Mouse (Mus musculus): ENCODE measurements around the gene Kif24. TPM values are rescaled to one million over a fixed set of nuclear protein-coding genes. Genes with fewer than 3 reads are reported as not detected.

Gene Kif24
- polyA plus RNA-seq, 1 experiment: 5.6 TPM

GRCm38 (mm10) chr4:41348584-41349198 is 116.0 kb downstream of the Kif24 start, which contains the start of gene Ubap1:
Gene Ubap1, plus strand, starts transcription at chr4:41348996.
- TF ChIP-seq CTCF (IDR thresholded peaks at IDR 0.05; ENCODE audit: borderline replicate concordance, control insufficient read depth, extremely low read depth, insufficient read depth, low read length, poor library complexity): peak; percentile 48; the same call in 1 of the 2 replicates
- TF ChIP-seq POLR2A (IDR thresholded peaks at IDR 0.05; ENCODE audit: control insufficient read depth, extremely low read depth, insufficient read depth, low read length, poor library complexity): peak; percentile 71; the same call in 1 of the 2 replicates
- Histone ChIP-seq H3K4me3 (ENCODE audit: control insufficient read depth, insufficient read depth, low read length) (peak within 1 kb of the TSS; percentile 68), H3K27me3 (ENCODE audit: control insufficient read depth, insufficient read depth, low read length) (no peaks in the 10 kb centered on the region), H3K4me1 (replicated peaks; ENCODE audit: control insufficient read depth, insufficient read depth, low read length) (no peaks in the 10 kb centered on the region), H3K27ac (ENCODE audit: control insufficient read depth, insufficient read depth, low read length) (no peak within 1 kb of the TSS), H3K36me3 (ENCODE audit: control insufficient read depth, insufficient read depth, low read length) (no peaks in the 10 kb centered on the region)
- DNase-seq: peak; percentile 88
- under 1% methylated on average over 31 of the region's 31 CpGs for WGBS

- Histone ChIP-seq H3K27me3 (ENCODE audit: control insufficient read depth, insufficient read depth, low read length) (no peaks in the 10 kb centered on the region), H3K4me3 (ENCODE audit: control insufficient read depth, insufficient read depth, low read length) (no peak overlapping the region), H3K27ac (ENCODE audit: control insufficient read depth, insufficient read depth, low read length) (no peak overlapping the region), H3K4me1 (replicated peaks; ENCODE audit: control insufficient read depth, insufficient read depth, low read length) (no peaks in the 10 kb centered on the region), H3K36me3 (ENCODE audit: control insufficient read depth, insufficient read depth, low read length) (no peaks in the 10 kb centered on the region)
- no peak for TF ChIP-seq POLR2A (IDR thresholded peaks at IDR 0.05; ENCODE audit: control insufficient read depth, extremely low read depth, insufficient read depth, low read length, poor library complexity)
- TF ChIP-seq CTCF (IDR thresholded peaks at IDR 0.05; ENCODE audit: borderline replicate concordance, control insufficient read depth, extremely low read depth, insufficient read depth, low read length, poor library complexity): no peak
- 13% methylated on average over 5 of the region's 5 CpGs for WGBS
- no peak for DNase-seq
These were observed 116.8 kb downstream of the Kif24 start for GRCm38 (mm10) chr4:41347839-41348238.

- 67% methylated on average over 2 of the region's 2 CpGs for WGBS
- TF ChIP-seq CTCF (IDR thresholded peaks at IDR 0.05; ENCODE audit: borderline replicate concordance, control insufficient read depth, extremely low read depth, insufficient read depth, low read length, poor library complexity) (no peak), POLR2A (IDR thresholded peaks at IDR 0.05; ENCODE audit: control insufficient read depth, extremely low read depth, insufficient read depth, low read length, poor library complexity) (no peak)
- Histone ChIP-seq H3K27me3 (ENCODE audit: control insufficient read depth, insufficient read depth, low read length) (no peaks in the 10 kb centered on the region), H3K27ac (ENCODE audit: control insufficient read depth, insufficient read depth, low read length) (no peak overlapping the region), H3K4me1 (replicated peaks; ENCODE audit: control insufficient read depth, insufficient read depth, low read length) (no peaks in the 10 kb centered on the region), H3K4me3 (ENCODE audit: control insufficient read depth, insufficient read depth, low read length) (no peak overlapping the region), H3K36me3 (ENCODE audit: control insufficient read depth, insufficient read depth, low read length) (no peaks in the 10 kb centered on the region)
- no peak for DNase-seq
These were observed 118.7 kb downstream of the Kif24 start for GRCm38 (mm10) chr4:41346011-41346410.

- 88% methylated on average over 11 of the region's 11 CpGs for WGBS
- no peak overlapping the region for H3K27ac ChIP-seq (ENCODE audit: control insufficient read depth, insufficient read depth, low read length)
- no peaks in the 10 kb centered on the region for H3K27me3 ChIP-seq (ENCODE audit: control insufficient read depth, insufficient read depth, low read length)
- H3K36me3 ChIP-seq (ENCODE audit: control insufficient read depth, insufficient read depth, low read length): no peaks in the 10 kb centered on the region
- TF ChIP-seq CTCF (IDR thresholded peaks at IDR 0.05; ENCODE audit: borderline replicate concordance, control insufficient read depth, extremely low read depth, insufficient read depth, low read length, poor library complexity): no peak
- TF ChIP-seq POLR2A (IDR thresholded peaks at IDR 0.05; ENCODE audit: control insufficient read depth, extremely low read depth, insufficient read depth, low read length, poor library complexity): no peak
- no peak overlapping the region for H3K4me3 ChIP-seq (ENCODE audit: control insufficient read depth, insufficient read depth, low read length)
- DNase-seq: no peak
- no peaks in the 10 kb centered on the region for H3K4me1 ChIP-seq (replicated peaks; ENCODE audit: control insufficient read depth, insufficient read depth, low read length)
These were observed 123.7 kb downstream of the Kif24 start for GRCm38 (mm10) chr4:41340912-41341550.

Other genes with a start within 250 kb of the Kif24 start
- gene Ubap2, start 189.7 kb downstream of the Kif24 start, polyA plus RNA-seq (2012; rRNA removed): 183 and 221 TPM in 2 replicates
- gene Dcaf12, start 150.0 kb downstream of the Kif24 start, polyA plus RNA-seq (2012; rRNA removed): 37.7 and 42.9 TPM in 2 replicates
- 23.1 and 29.2 TPM in 2 replicates for gene Ubap1, start 115.9 kb downstream of the Kif24 start, polyA plus RNA-seq (2012; rRNA removed)
- 6.1 and 6.6 TPM in 2 replicates for gene Nudt2, start 264 bp upstream of the Kif24 start, polyA plus RNA-seq (2012; rRNA removed)
- 2.1 and 2.6 TPM in 2 replicates for gene AI464131, start 38.2 kb upstream of the Kif24 start, polyA plus RNA-seq (2012; rRNA removed)
- 0.87 and 1.7 TPM in 2 replicates for gene 1110017D15Rik, start 52.4 kb upstream of the Kif24 start, polyA plus RNA-seq (2012; rRNA removed)
- 23.0 and 29.8 TPM in 2 replicates for gene Fam219a, start 104.7 kb upstream of the Kif24 start, polyA plus RNA-seq (2012; rRNA removed)
- 0.18 and 0.96 TPM in 2 replicates for gene Dnaic1, start 104.9 kb upstream of the Kif24 start, polyA plus RNA-seq (2012; rRNA removed)
- gene Enho, start 175.4 kb upstream of the Kif24 start, polyA plus RNA-seq (2012; rRNA removed): 7.5 and 10.3 TPM in 2 replicates
- 2.3 and 3.0 TPM in 2 replicates for gene Cntfr, start 232.2 kb upstream of the Kif24 start, polyA plus RNA-seq (2012; rRNA removed)
- gene Il11ra1, start 235.1 kb upstream of the Kif24 start, polyA plus RNA-seq (2012; rRNA removed): 47.4 and 73.2 TPM in 2 replicates
- 82.8 and 94.9 TPM in 2 replicates for gene Rpp25l, start 248.6 kb upstream of the Kif24 start, polyA plus RNA-seq (2012; rRNA removed)

All from thymus, adult 2 months (tissue).